Comparison of ENCODE assay signal across 26 mouse cellular contexts in the genomic region with DNA sequence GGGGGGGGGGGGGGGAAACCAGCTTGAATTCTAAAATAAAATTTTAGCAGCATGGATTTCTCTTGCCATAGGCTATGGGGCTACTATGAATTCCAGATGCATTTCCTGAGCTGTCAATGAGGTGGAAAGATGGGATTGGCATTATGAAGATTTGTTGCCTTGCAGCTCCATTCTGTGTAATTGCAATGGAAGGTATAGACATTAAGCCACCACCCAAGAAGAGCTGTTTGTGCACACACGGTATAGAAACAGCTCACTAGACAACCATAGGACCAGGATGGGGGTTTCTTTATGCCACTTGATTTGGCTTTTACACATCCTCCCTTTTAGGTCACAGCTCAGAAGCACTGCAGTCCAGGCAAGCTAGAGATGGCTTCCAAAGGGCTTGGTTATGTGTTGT.
DNase-seq lines count a peak whose midpoint lies in the region; ATAC-seq and TF ChIP-seq lines count a peak whose summit lies in the region.
"Had no signal": no experiment of that assay in that cellular context is flagged by ENCODE, and none has a peak within 500 bp of the region (broad histone marks: within the 10 kb centered on the region; RNA-seq: fewer than 3 reads in every experiment).

No protein-coding gene starts in this region.

- no peaks in the 10 kb centered on the region for H3K4me1 ChIP-seq in hindbrain, embryonic 16.5 days (ENCODE audit: control insufficient read depth, insufficient read depth, low read depth, low read length)
- peaks cover 22% of the 10 kb centered on the region for H3K4me1 ChIP-seq in neural tube, embryonic 13.5 days (replicated peaks)
- H3K4me1 ChIP-seq: heart, embryonic 12.5 days; liver, embryonic 12.5 days; megakaryocyte, embryonic 14.5 days; stomach, embryonic 15.5 days had no signal

- 48% methylated on average over 1 of the region's 1 CpGs for WGBS in hindbrain, embryonic 16.5 days
- 33% methylated on average over 1 of the region's 1 CpGs for WGBS in neural tube, embryonic 13.5 days

- no peak overlapping the region for H3K4me3 ChIP-seq in layer of hippocampus, adult 2 months
- no peak overlapping the region for H3K4me3 ChIP-seq in hindbrain, embryonic 16.5 days (ENCODE audit: low read length)
- no peak overlapping the region for H3K4me3 ChIP-seq in neural tube, embryonic 13.5 days
- H3K4me3 ChIP-seq: forebrain, embryonic 15.5 days; gastrocnemius, adult 2 months; heart, adult 2 months; heart, embryonic 12.5 days; liver, embryonic 12.5 days; megakaryocyte, embryonic 14.5 days; stomach, embryonic 15.5 days had no signal

- no peak for TF ChIP-seq POLR2A in brain, embryonic 14.5 days (IDR thresholded peaks at IDR 0.05; ENCODE audit: borderline replicate concordance, extremely low read depth, insufficient read depth, insufficient read length, poor library complexity, severe bottlenecking)

- H3K27ac ChIP-seq in layer of hippocampus, adult 2 months, result peak overlapping the region; percentile 66
- H3K27ac ChIP-seq in hindbrain, embryonic 16.5 days (ENCODE audit: low read depth, low read length), result no peak overlapping the region
- peak overlapping the region; percentile 66; the same call in 1 of the 2 replicates for H3K27ac ChIP-seq in neural tube, embryonic 13.5 days (replicated peaks)
- H3K27ac ChIP-seq: gastrocnemius, adult 2 months; heart, adult 2 months; liver, embryonic 12.5 days; stomach, embryonic 15.5 days had no signal

- DNase-seq in layer of hippocampus, adult 2 months (ENCODE audit: low spot score in 2 of 2), result no peak
- DNase-seq in layer of hippocampus, adult 9-10 months (ENCODE audit: low spot score), result no peak
- DNase-seq in brain, embryonic 14.5 days (ENCODE audit: low read depth), result peak; percentile 5
- no peak for DNase-seq in testis, postnatal 10 days (ENCODE audit: low spot score)
- no peak for DNase-seq in lung, postnatal 4 days
- DNase-seq: adrenal gland, postnatal 36 days; B cell, adult 2 months; cerebellum, adult 8-10 months; cerebellum, postnatal 25 days; gastrocnemius, adult 2 months; heart, adult 2 months; heart, postnatal 4 days; kidney, adult 18-20 months; kidney, postnatal 36 days; layer of hippocampus, postnatal 36 days; left cerebral cortex, postnatal 4 days; liver, postnatal 0 days; right cerebral cortex, postnatal 25 days; thymus, postnatal 14 days had no signal

- no peak for TF ChIP-seq CTCF in layer of hippocampus, adult 2 months (conservative IDR thresholded peaks at IDR 0.05)
- no peak for TF ChIP-seq CTCF in brain, embryonic 14.5 days (IDR thresholded peaks at IDR 0.05; ENCODE audit: borderline replicate concordance, extremely low read depth, insufficient read depth, insufficient read length)

- no peaks in the 10 kb centered on the region; the same call in 1 of the 2 replicates for H3K9me3 ChIP-seq in hindbrain, embryonic 16.5 days (ENCODE audit: control insufficient read depth, low read length)
- H3K9me3 ChIP-seq in neural tube, embryonic 13.5 days, result no peaks in the 10 kb centered on the region
- H3K9me3 ChIP-seq: forebrain, embryonic 15.5 days; heart, embryonic 12.5 days; liver, embryonic 12.5 days; stomach, embryonic 15.5 days had no signal

- H3K36me3 ChIP-seq in hindbrain, embryonic 16.5 days (ENCODE audit: control insufficient read depth, insufficient read depth, low read length), result no peaks in the 10 kb centered on the region
- no peaks in the 10 kb centered on the region for H3K36me3 ChIP-seq in neural tube, embryonic 13.5 days
- H3K36me3 ChIP-seq: forebrain, embryonic 15.5 days; heart, embryonic 12.5 days; liver, embryonic 12.5 days; stomach, embryonic 15.5 days had no signal

- no peak overlapping the region for H3K9ac ChIP-seq in hindbrain, embryonic 16.5 days (ENCODE audit: low read depth, low read length)
- no peak overlapping the region for H3K9ac ChIP-seq in neural tube, embryonic 13.5 days
- H3K9ac ChIP-seq: forebrain, embryonic 15.5 days; heart, embryonic 12.5 days; liver, embryonic 12.5 days; liver, postnatal 0 days; stomach, embryonic 15.5 days had no signal

- no peak overlapping the region for H3K4me2 ChIP-seq in hindbrain, embryonic 16.5 days (ENCODE audit: low read length)
- no peak overlapping the region for H3K4me2 ChIP-seq in neural tube, embryonic 13.5 days
- H3K4me2 ChIP-seq: heart, embryonic 12.5 days; liver, embryonic 12.5 days; stomach, embryonic 15.5 days had no signal

- H3K27me3 ChIP-seq in hindbrain, embryonic 16.5 days (replicated peaks; ENCODE audit: control insufficient read depth, insufficient read depth, low read length), result no peaks in the 10 kb centered on the region
- no peaks in the 10 kb centered on the region for H3K27me3 ChIP-seq in neural tube, embryonic 13.5 days
- H3K27me3 ChIP-seq: forebrain, embryonic 15.5 days; heart, embryonic 12.5 days; liver, embryonic 12.5 days; megakaryocyte, embryonic 14.5 days; stomach, embryonic 15.5 days had no signal

- ATAC-seq in hindbrain, embryonic 16.5 days, result peak; percentile 37; the same call in 1 of the 2 replicates
- peak; percentile 74 for ATAC-seq in neural tube, embryonic 13.5 days (ENCODE audit: low read depth)
- ATAC-seq: liver, embryonic 12.5 days; liver, postnatal 0 days had no signal
